ENCODE assay signal across 6 mouse cellular contexts in the genomic region with DNA sequence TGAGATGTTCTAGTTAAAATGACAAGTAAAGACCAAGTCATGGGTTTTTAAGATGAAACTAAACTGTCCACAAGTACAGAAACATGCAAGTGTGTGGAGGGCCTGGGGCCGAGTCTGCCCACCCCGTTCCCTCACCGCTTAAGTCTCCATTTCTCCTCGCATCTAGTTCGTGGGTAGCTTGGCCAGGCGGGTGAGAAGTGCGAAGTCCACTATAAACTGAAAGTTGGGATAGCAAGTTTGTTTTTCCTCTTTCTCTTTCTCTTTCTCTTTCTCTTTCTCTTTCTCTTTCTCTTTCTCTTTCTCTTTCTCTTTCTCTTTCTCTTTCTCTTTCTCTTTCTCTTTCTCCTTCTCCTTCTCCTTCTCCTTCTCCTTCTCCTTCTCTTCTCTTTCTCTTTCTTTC.
DNase-seq lines count a peak whose midpoint lies in the region; ATAC-seq and TF ChIP-seq lines count a peak whose summit lies in the region.
"Not testable (repeated sequence)": the region's sequence is repeated elsewhere in the genome, so short reads cannot be mapped to it uniquely, and the experiment has no call there.

No protein-coding gene starts in this region.

- TF ChIP-seq EP300 in CH12.LX (IDR thresholded peaks at IDR 0.05; ENCODE audit: low read length): not testable (repeated sequence)

- H3K36me3 ChIP-seq in CH12.LX (replicated peaks in 1 of 2; ENCODE audit: control insufficient read depth in 1 of 2, insufficient read depth in 1 of 2, low read length in 1 of 2): peaks cover 5 to 15% of the 10 kb centered on the region in 2 experiments
- not testable (repeated sequence) for H3K36me3 ChIP-seq in liver, adult 2 months (ENCODE audit: control insufficient read depth, insufficient read depth, low read length); midbrain, embryonic 11.5 days (ENCODE audit: control insufficient read depth, insufficient read depth, low read length); splenic B cell, adult 2 months (ENCODE audit: control insufficient read depth, insufficient read depth, low read length, poor library complexity, severe bottlenecking)

- H3K4me3 ChIP-seq in CH12.LX (replicated peaks in 1 of 3; ENCODE audit: low read depth in 2 of 3, low read length in 2 of 3, poor library complexity in 1 of 3): peak overlapping the region in 1 of 3 experiments; percentile 17
- not testable (repeated sequence) for H3K4me3 ChIP-seq in liver, adult 2 months (ENCODE audit: insufficient read depth, low read depth, low read length); midbrain, embryonic 11.5 days (ENCODE audit: low read depth, low read length)

- H3K9me3 ChIP-seq in CH12.LX (replicated peaks; ENCODE audit: low read length); midbrain, embryonic 11.5 days (ENCODE audit: control insufficient read depth, low read length): not testable (repeated sequence)

- in situ Hi-C loops in CH12.LX (cut with MboI; ENCODE audit: low pct_ligation_motif_present, low pct_unique_long_range_greater_than_20kb, low sequenced_read_pairs): not testable (repeated sequence)

- not testable (repeated sequence) for TF ChIP-seq RAD21 in CH12.LX (IDR thresholded peaks at IDR 0.05; ENCODE audit: low read depth, low read length)

- not testable (repeated sequence) for ATAC-seq in midbrain, embryonic 11.5 days (ENCODE audit: low FRiP score)

- H3K27ac ChIP-seq in CH12.LX (ENCODE audit: insufficient read depth, low read depth): peak overlapping the region; percentile 8; the same call in 1 of the 2 replicates
- H3K27ac ChIP-seq in liver, adult 2 months (replicated peaks; ENCODE audit: insufficient read depth, low read depth, low read length); midbrain, embryonic 11.5 days (ENCODE audit: low read depth, low read length): not testable (repeated sequence)

- H3K4me1 ChIP-seq in CH12.LX (ENCODE audit: control insufficient read depth in 1 of 2, insufficient read depth in 2 of 2): peaks cover 7 to 22% of the 10 kb centered on the region in 2 experiments
- not testable (repeated sequence) for H3K4me1 ChIP-seq in liver, adult 2 months (ENCODE audit: control insufficient read depth, insufficient read depth, low read length); midbrain, embryonic 11.5 days (ENCODE audit: control insufficient read depth, insufficient read depth, low read length)

- not testable (repeated sequence) for H3K4me2 ChIP-seq in CH12.LX (ENCODE audit: insufficient read depth, low read depth, poor library complexity, severe bottlenecking); midbrain, embryonic 11.5 days

- 87% methylated on average over 7 of the region's 7 CpGs for WGBS in liver, adult 2 months
- 90% methylated on average over 7 of the region's 7 CpGs for WGBS in midbrain, embryonic 11.5 days

- H3K79me2 ChIP-seq in CH12.LX (replicated peaks; ENCODE audit: control insufficient read depth, extremely low read depth, insufficient read depth, poor library complexity, severe bottlenecking): peaks cover 14% of the 10 kb centered on the region
- H3K79me2 ChIP-seq in liver, adult 2 months (ENCODE audit: control insufficient read depth, insufficient read depth, low read length): peaks cover 18% of the 10 kb centered on the region; the same call in 1 of the 2 replicates

- TF ChIP-seq POLR2A in CH12.LX (IDR thresholded peaks at IDR 0.05; ENCODE audit: low read depth, low read length); liver, adult 2 months (IDR thresholded peaks at IDR 0.05; ENCODE audit: extremely low read depth, insufficient read depth, low read length): not testable (repeated sequence)

- not testable (repeated sequence) for TF ChIP-seq CTCF in CH12.LX (conservative IDR thresholded peaks at IDR 0.05 in 1 of 2, IDR thresholded peaks at IDR 0.05 in 1 of 2; ENCODE audit: low read depth in 2 of 2, low read length in 2 of 2); liver, adult 2 months (IDR thresholded peaks at IDR 0.05; ENCODE audit: low read depth, low read length)

- dilution Hi-C loops in CH12.LX (cut with MboI; ENCODE audit: extremely low pct_ligation_motif_present, extremely low pct_unique_long_range_greater_than_20kb, low sequenced_read_pairs): not testable (repeated sequence)

- DNase-seq in 3134 (ENCODE audit: extremely low read depth, insufficient read length, low spot score): peak; percentile 25
- DNase-seq in CD4-positive helper T cell, adult 2 months (ENCODE audit: low read depth, low spot score): peak; percentile 34
- DNase-seq in CH12.LX (ENCODE audit: extremely low read depth): not testable (repeated sequence)
- DNase-seq in liver, adult 2 months (ENCODE audit: extremely low read depth, low read depth, low spot score): peak; percentile 25
- DNase-seq in midbrain, embryonic 11.5 days (ENCODE audit: low spot score, missing footprints): peak; percentile 44
- peak; percentile 11 for DNase-seq in splenic B cell, adult 2 months (ENCODE audit: low read depth, low spot score)

- H3K9ac ChIP-seq in CH12.LX (ENCODE audit: insufficient read depth, low read depth); liver, adult 2 months (ENCODE audit: low read depth, low read length); midbrain, embryonic 11.5 days (ENCODE audit: low read length): not testable (repeated sequence)

- H3K27me3 ChIP-seq in CH12.LX (replicated peaks); liver, adult 2 months (ENCODE audit: control insufficient read depth, insufficient read depth, low read length); midbrain, embryonic 11.5 days (ENCODE audit: control insufficient read depth, insufficient read depth, low read length); splenic B cell, adult 2 months (ENCODE audit: control insufficient read depth, insufficient read depth, low read length, poor library complexity, severe bottlenecking): not testable (repeated sequence)

TF ChIP-seq in CH12.LX, 34 proteins besides CTCF, POLR2A, EP300 and RAD21:
- TF ChIP-seq ETS1 (conservative IDR thresholded peaks at IDR 0.05; ENCODE audit: low read depth, low read length): peak; percentile 94
